Mouse (Mus musculus) ES-E14 (cell line): ENCODE data around the gene Tbccd1. TPM values are rescaled to one million over a fixed set of nuclear protein-coding genes. Genes with fewer than 3 reads are reported as not detected.

Experiments used
- DNase-seq: peaks from one replicate; pipeline ENCODE4 v3.0.0-alpha.2; 2013; ENCODE audit warnings: low read depth, low spot score
- H3K27ac ChIP-seq: 2 replicates; pipeline ENCODE4 v1.5.1; 2012; ENCODE audit warnings: low read depth, mild to moderate bottlenecking, low read length, moderate library complexity, mixed read lengths; ENCODE audit not compliant: poor library complexity, insufficient read depth, severe bottlenecking
- H3K36me3 ChIP-seq: 2 replicates; pipeline ENCODE4 v1.6.1; 2012; ENCODE audit warnings: mild to moderate bottlenecking, low read length, moderate library complexity, mixed read lengths; ENCODE audit not compliant: control insufficient read depth, poor library complexity, insufficient read depth, severe bottlenecking
- H3K4me1 ChIP-seq, 2 experiments: fragments of 150-350 bp in 1 of 2; sonication (generic) in 1 of 2; 2 replicates each; pipeline ENCODE4 v1.6.1; 2012; ENCODE audit warnings: low read length in 2 of 2, mild to moderate bottlenecking in 1 of 2, mixed read lengths in 1 of 2; ENCODE audit not compliant: control insufficient read depth in 2 of 2, insufficient read depth in 2 of 2, poor library complexity in 1 of 2
- H3K4me3 ChIP-seq, 2 experiments: fragments of 150-350 bp in 1 of 2; sonication (generic) in 1 of 2; 2 replicates each; pipeline ENCODE4 v1.5.1; 2012; ENCODE audit warnings: low read length in 2 of 2, low read depth in 1 of 2, mild to moderate bottlenecking in 1 of 2, mixed read lengths in 1 of 2; ENCODE audit not compliant: insufficient read depth in 1 of 2, poor library complexity in 1 of 2, severe bottlenecking in 1 of 2
- H3K9ac ChIP-seq: 2 replicates; pipeline ENCODE4 v1.6.1; 2012; ENCODE audit warnings: low read depth, mild to moderate bottlenecking, low read length, mixed read lengths; ENCODE audit not compliant: poor library complexity, insufficient read depth, severe bottlenecking
- H3K9me3 ChIP-seq: fragments of 150-350 bp; sonication (generic); 2 replicates; pipeline ENCODE4 v1.6.1; 2012; ENCODE audit warnings: low read depth, mild to moderate bottlenecking, low read length; ENCODE audit not compliant: control insufficient read depth, insufficient read depth
- CHD2 ChIP-seq: IDR thresholded peaks from 2 replicates; pipeline ENCODE4 v1.6.1; 2014; ENCODE audit warnings: mild to moderate bottlenecking, low read depth, low read length, inconsistent platforms
- HCFC1 ChIP-seq: IDR thresholded peaks from 2 replicates; pipeline ENCODE4 v1.6.1; 2012; ENCODE audit warnings: low read length, inconsistent platforms, borderline replicate concordance; ENCODE audit not compliant: insufficient read depth
- MAFK ChIP-seq: IDR thresholded peaks from 2 replicates; pipeline ENCODE4 v1.6.1; 2014; ENCODE audit warnings: mild to moderate bottlenecking, low read depth, low read length, inconsistent platforms; ENCODE audit not compliant: insufficient read depth
- ZC3H11A ChIP-seq: IDR thresholded peaks from 2 replicates; pipeline ENCODE4 v1.6.1; 2012; ENCODE audit warnings: low read depth, mild to moderate bottlenecking, inconsistent platforms, low read length, borderline replicate concordance
- ZNF384 ChIP-seq: IDR thresholded peaks from 2 replicates; pipeline ENCODE4 v1.6.1; 2012; ENCODE audit warnings: low read depth, low read length, inconsistent platforms
- in situ Hi-C, 2 experiments: fragments of 600-800 bp; cut with MboI; formaldehyde crosslinking; loops; one replicate each; pipeline ENCODE4 v1.15.1; 2025; ENCODE audit warnings: low sequenced_read_pairs in 2 of 2, inconsistent platforms in 1 of 2; ENCODE audit not compliant: unreplicated experiment in 2 of 2
- total RNA-seq: library from RNA; depleted of rRNA; stranded (reverse); fragments of 300-350 nt; gene quantifications from 2 replicates; pipeline ENCODE4 v1.2.3, GENCODE M21; 2012; rRNA removed

Gene Tbccd1
- total RNA-seq, result 17.5 and 20.0 TPM in 2 replicates

DNA sequence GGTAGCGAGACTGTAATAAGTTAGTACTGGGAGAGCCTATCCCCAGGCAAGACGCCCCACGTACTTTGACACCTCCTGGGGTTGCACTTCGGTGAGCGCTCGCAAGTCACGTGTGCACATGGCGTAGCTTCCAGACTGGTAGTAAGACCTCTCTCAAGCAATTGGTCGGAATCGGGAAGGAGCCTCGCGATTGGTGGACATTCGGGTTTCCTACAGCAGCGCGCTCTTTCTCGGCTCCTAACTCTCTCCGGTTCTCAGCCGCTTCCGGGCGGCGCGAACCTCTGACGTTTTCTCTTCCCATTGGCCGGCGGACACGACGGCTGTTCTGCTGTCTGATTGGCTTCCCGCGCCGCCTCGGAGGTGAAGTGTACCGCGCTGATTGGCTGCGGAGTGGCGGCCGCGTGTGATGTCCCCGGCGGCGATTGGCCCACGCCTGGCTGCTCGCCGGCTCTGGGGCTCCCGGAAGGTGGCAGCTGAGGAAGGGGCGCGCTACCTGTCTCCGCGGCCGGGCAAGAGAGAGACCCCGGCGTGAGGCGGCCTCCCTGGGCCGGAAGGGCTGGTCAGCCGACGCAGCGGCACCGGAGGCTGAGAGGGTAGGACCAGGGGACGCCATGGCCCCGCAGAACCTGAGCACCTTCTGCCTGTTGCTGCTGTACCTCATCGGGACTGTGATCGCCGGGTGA is at the start of gene Tbccd1, which contains the start of gene Dnajb11:
TSS of gene Tbccd1 (minus strand) at position 239 of the 683 bp plus-strand sequence.
TSS of gene Dnajb11 (plus strand) at position 415 of the 683 bp plus-strand sequence.
- Histone ChIP-seq H3K9me3 (no peaks in the 10 kb centered on the region), H3K4me1 (peaks cover 2 to 3% of the 10 kb centered on the region in 2 experiments; a peak in 2 of 4 replicates), H3K9ac (peak within 1 kb of the TSS; percentile 99), H3K4me3 (peak within 1 kb of the TSS; percentile 95 to 98), H3K27ac (peak within 1 kb of the TSS; percentile 61), H3K36me3 (peaks cover 6% of the 10 kb centered on the region)
- DNase-seq, result peak; percentile 98
- in situ Hi-C loops, result no loop called here
- TF ChIP-seq HCFC1 (peak; percentile 74), ZC3H11A (no peak), CHD2 (peak; percentile 84), ZNF384 (no peak), MAFK (no peak)

DNA sequence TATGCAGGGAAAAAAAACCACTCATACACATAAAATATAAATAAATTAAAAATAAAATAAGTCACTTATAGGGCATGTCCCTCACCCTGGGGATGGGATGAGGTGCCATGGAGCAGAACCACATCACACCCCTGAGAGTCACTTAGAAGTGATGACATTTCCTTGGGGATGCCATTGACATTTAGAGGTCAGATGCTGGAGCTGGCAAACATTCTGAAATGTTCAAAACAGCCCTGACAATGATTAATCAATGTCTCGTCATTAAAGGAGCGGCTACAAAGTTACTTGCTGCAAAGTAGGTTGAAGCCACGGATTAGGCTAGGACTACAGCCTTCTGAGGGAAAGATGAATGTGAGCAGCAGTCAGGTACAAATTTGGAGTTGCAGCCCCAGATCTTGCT is 43.9 kb upstream of the Tbccd1 start:
- Histone ChIP-seq H3K27ac (no peak overlapping the region), H3K9me3 (no peaks in the 10 kb centered on the region), H3K4me3 (no peak overlapping the region), H3K4me1 (peaks cover 0 to 4% of the 10 kb centered on the region in 2 experiments; a peak in 1 of 4 replicates), H3K9ac (no peak overlapping the region), H3K36me3 (no peaks in the 10 kb centered on the region)
- no peak for DNase-seq
- in situ Hi-C loops, result no loop called here
- TF ChIP-seq MAFK (no peak), ZNF384 (no peak), ZC3H11A (no peak), HCFC1 (no peak), CHD2 (no peak)

DNA sequence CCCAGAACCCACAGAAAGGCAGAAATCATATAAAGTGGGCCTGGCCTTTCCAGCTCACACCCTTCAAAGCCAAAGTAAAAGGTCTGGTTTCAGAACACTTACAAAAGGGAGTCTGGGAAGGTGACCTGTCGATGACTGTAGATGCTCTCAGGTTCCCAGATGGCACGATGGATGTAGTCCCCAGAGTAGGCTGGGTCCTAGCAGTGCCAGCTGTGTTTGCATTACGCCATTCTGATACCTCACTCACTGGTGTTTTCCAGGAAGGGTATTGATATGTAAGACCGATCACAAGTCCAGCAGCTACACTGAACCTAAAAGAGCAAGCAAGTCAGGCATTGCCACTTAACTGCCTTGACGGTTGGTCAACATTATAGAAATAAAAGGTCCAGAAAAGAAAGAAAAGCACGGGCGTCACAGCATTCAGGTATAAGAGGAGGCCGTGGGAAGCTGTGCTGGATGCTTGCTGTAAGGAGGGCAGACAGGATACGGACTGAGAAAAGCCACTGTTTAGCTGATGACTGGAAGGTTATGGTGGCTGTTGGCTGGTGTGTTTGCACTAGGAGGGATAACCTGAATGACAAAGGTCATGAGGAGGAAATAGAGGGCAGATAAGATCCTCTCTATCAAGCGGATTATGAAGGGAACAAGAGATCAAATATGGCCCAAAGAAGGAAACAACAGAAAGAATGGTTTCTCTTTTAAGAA is 42.5 kb upstream of the Tbccd1 start:
- Histone ChIP-seq H3K9ac (no peak overlapping the region), H3K36me3 (no peaks in the 10 kb centered on the region), H3K4me3 (no peak overlapping the region), H3K4me1 (peaks cover 0 to 4% of the 10 kb centered on the region in 2 experiments; a peak in 2 of 4 replicates), H3K27ac (no peak overlapping the region), H3K9me3 (no peaks in the 10 kb centered on the region)
- TF ChIP-seq ZNF384 (no peak), CHD2 (no peak), HCFC1 (no peak)
- in situ Hi-C loops, result no loop called here
- no peak for DNase-seq

DNA sequence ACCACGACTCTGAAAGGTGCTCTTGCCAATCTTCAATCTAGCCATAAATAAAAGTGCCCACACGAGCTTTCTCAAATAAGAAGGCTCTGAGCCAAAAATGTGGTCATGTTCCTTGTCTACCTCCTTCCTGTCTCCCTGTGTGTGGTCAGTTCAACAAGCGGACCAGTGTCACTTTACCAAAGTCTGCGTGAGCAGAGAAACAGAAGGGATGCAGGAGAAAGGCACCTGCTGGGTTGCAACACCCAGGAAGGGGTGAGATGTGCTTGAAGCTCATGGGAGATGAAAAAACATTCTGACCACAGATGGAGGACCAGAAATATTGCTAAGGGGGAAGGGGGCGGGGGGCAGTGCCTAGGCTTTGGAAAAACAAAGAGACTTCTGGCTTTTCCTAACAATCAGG is 41.9 kb upstream of the Tbccd1 start:
- in situ Hi-C loops, result no loop called here
- TF ChIP-seq MAFK (no peak), HCFC1 (no peak), ZC3H11A (no peak), ZNF384 (no peak), CHD2 (no peak)
- no peak overlapping the region for H3K4me3 ChIP-seq

More for the DNA sequence above, 41.9 kb upstream of the Tbccd1 start:
- Histone ChIP-seq H3K36me3 (no peaks in the 10 kb centered on the region), H3K9ac (no peak overlapping the region), H3K27ac (no peak overlapping the region), H3K4me1 (peaks cover 0 to 6% of the 10 kb centered on the region in 2 experiments; a peak in 3 of 4 replicates), H3K9me3 (no peaks in the 10 kb centered on the region)
- no peak for DNase-seq
